Mouse (Mus musculus) mouse trophoblast stem cell (cell line): ENCODE measurements around the gene Dbp.

Experiments
- in situ Hi-C, 2 experiments: fragments of 300-500 bp; cut with MseI, MboI; formaldehyde crosslinking; loops; 2 replicates in 1 of 2; 3 replicates in 1 of 2; pipeline ENCODE4 v1.15.1; 2025

Gene Dbp

DNA sequence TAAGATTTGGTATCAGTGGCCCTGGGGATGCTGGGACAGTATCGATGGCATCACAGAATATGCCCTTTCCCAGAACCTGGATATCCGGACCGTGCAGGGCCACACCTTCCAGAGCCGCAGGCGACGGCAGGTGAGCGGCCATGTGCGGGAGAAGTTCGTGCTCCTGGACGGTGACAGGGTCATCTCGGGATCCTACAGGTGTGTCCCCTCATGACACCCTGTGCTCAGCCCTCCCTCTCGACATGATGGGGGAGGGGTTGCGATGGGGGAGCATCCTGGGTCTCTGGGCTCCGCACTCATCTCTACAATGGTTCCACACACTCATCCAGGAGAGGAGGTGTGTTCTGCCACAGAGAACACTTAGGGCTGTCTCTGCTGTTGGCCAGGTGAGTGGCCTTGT, 18.9 kb downstream of the Dbp start:
- in situ Hi-C loops, result no loop called here

- in situ Hi-C loops, result no loop called here
Measured at GRCm38 (mm10) chr7:45725151-45725550, 20.3 kb downstream of the Dbp start.

- in situ Hi-C loops, result no loop called here
Measured at GRCm38 (mm10) chr7:45725713-45726112, 20.8 kb downstream of the Dbp start, which contains the start of gene Spaca4. Spaca4 (minus strand) TSS chr7:45725813.

DNA sequence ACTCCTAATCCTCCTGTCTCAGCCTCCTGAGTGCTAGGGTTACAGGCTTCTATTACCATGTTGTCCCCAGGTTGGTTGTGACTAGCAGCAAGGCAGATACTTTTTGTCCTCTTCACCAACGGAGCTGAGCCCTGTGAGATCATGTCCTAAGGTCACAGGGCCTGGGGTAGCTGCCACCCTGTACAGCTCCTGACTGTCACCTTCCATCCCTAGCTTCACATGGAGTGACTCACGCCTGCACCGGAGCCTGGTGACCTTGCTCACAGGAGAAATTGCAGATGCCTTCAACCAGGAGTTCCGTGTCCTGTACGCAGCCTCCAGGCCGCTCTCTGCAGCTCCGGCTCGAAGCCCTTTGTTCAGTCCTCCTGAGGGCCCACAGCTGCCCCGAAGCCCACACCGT, 21.5 kb downstream of the Dbp start:
- in situ Hi-C loops, result no loop called here

GRCm38 (mm10) chr7:45727625-45728024, 22.7 kb downstream of the Dbp start:
- in situ Hi-C loops, result no loop called here

GRCm38 (mm10) chr7:45730727-45731431, 26.0 kb downstream of the Dbp start:
- in situ Hi-C loops, result loop anchor here in 1 of 2 experiments (10.0 kb wide), 1 partner anchor 204 kb away; no protein-coding TSS in a partner anchor

- in situ Hi-C loops, result loop anchor here in 1 of 2 experiments (10.0 kb wide), 1 partner anchor 201 kb away; no protein-coding TSS in a partner anchor
Measured at GRCm38 (mm10) chr7:45733477-45733876, 28.6 kb downstream of the Dbp start.

DNA sequence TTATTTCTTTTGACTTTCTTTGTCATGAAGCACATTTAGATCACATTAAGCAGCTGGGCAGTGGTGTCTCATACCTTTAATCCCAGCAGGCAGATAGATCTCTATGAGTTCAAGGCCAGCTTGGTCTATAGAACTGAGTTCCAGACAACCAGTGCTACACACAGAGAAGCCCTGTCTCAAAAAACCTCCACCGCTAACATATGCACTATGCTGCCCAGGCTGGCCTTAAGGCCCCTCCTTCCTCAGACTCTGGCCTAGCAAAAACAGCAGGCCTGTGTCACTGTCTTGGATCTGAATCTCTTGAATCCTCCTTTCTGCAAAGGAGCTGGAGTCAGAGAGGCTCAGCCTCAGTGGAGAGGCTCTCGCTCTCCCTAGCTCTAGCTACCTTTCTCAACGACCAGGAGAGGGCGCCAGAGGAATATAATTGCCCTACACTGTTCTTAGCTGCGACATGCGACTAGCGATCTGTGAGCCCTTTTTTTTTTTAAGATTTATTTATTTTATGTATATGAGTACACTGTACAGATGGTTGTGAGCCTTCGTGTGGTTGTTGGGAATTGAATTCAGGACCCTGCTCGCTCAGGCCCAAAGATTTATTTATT, 34.4 kb downstream of the Dbp start:
- in situ Hi-C loops, result loop anchor here (5.0 to 10.0 kb wide), 3 partner anchors 63 to 196 kb away; no protein-coding TSS in a partner anchor

DNA sequence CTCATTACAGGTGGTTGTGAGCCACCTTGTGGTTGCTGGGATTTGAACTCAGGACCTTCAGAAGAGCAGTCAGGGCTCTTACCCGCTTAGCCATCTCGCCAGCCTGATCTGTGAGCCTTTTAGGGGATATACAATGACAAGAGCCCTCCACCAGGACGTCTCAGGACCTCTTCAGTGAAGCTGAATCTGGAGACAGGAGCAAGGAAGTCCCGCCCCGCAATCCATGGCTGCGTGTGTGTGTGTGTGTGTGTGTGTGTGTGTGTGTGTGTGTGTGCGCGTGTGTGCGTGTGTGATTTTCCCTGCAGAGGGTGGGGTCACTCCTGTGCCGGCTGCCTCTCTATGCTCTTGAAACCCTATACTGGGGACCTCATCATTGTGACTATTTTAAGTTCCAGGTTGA, 34.9 kb downstream of the Dbp start:
- in situ Hi-C loops, result loop anchor here (5.0 to 10.0 kb wide), 3 partner anchors 62 to 195 kb away; no protein-coding TSS in a partner anchor

DNA sequence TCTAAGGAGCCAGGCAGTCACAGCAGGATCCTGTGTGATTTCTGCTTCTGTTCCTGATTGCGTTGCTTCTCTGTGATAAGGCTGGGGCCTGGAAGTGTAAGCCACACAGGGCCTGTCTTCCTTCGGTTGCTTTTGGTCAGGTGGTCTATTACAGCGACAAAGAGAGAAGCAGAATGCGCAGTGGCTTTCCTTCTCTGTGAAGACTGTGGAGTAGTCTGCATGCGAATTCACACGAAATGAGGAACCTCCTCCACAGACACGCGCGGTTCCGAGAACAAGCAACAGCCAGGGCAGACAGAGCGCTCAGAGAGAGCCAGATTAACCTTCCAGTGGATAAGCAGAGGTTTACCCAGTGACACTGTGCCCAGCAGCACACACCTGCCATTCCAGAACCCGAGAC, 36.4 kb downstream of the Dbp start:
- in situ Hi-C loops, result no loop called here

DNA sequence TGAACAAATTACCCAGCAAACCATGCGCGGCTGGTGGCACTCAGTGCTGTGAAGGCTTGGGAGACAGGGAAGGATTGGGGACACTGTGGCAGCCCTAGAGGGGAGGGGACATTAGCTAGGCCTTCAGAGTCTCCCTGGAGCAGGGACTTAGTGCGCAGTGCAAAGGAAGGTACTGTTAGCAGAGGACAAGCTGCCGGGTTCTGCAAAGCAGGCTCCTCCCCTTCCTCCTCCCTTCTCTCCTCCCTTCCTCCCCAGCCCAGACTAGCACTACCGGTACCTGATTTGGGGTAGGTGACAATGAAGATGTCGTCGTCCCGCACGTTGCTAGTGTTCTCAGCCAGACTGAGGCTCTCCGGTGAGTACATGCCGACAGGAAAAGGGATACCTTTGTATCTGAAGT, 36.9 kb downstream of the Dbp start:
- in situ Hi-C loops, result no loop called here

DNA sequence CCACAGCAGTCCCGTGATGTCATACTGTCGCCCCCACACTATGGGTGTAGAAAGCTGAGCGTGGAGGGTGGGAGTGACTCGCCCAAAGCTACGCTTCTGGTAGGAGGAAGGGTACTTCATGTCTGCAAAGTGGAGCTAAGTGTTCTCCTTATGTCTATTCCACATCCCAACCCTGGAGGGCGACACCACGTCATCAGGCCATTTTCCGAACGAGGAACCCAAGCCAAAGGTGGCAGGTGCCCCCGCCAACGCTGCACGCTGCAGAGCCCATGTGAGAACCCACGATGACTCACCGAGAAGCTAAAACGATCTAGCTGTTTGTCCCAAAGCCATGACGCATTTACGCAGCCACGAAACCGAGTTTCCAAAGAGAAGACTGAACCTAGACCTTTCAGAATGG, 37.5 kb downstream of the Dbp start:
- in situ Hi-C loops, result no loop called here

GRCm38 (mm10) chr7:45744387-45744786, 39.5 kb downstream of the Dbp start:
- in situ Hi-C loops, result no loop called here

DNA sequence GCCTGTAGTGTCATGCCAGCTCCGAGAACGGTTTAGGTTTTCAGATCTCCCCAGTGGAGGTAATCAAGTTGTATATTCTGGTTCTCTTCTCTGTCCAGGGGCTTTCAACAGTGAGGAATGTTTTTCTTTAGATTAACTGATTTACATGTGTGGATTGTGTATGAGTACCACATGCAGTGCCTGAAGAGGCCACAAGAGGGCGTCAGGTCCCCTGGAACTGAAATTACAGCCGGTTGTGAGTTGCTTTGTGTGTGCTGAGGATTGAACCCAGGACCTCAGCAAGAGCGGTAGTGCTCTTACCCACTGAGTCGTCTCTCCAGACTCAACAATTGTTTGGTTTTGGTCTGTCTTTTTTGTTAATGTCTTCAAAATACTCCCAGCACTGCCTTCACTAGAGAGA, 41.6 kb downstream of the Dbp start:
- in situ Hi-C loops, result no loop called here

DNA sequence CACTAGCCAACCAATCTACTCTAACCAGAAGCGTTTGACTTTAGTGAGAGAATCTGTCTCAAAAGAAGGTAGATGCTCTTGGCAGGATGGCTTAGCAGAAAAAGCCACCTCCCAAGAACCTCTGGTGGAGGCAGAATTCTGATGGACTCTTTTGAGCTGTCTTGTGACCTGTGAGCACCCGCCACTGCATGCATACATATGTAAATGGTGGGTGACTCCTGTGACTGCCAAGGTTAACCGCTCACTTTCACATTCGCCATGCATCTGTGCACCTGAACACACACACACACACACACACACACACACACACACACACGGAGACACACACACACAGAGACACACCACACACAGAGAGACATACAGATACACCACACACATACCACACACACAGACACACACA, 42.6 kb downstream of the Dbp start:
- in situ Hi-C loops, result no loop called here

DNA sequence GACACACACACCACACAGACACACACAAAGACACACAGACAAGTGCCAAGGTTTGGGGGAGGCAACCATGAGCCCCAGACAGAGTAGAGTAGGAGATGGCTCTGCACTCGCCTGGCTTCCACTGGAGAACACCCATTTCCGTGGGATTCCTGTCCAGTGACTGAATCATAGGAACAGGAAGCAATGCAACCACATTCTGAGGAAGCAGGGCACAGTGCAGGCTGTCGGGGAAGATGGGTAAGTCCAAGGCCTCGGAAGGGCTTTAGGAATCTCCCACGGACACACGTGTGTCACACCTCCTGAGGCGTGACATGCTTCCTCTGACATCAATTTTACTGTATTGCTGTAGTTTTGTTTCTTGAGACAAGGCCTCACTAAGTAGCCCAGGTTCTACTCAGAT, 43.2 kb downstream of the Dbp start:
- in situ Hi-C loops, result no loop called here

DNA sequence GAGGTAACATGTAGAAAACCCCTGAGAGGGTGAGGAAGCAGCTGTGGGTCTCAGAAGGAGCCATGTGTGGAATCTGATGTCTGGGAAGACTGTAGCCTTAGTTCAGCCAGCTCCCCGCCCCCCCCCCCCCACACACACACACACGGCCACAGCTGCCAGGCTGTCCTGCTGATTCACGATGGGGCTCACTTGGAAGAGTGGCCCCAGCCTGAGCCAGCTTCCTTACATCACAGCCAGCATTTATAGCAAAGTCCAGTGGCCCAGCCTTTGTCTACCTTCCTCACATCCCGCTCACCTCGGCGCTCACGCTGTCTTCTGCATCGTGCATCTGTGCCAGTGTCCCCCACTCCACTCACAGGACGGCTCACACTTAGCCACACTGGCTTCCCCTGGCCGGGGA, 44.5 kb downstream of the Dbp start:
- in situ Hi-C loops, result no loop called here

- in situ Hi-C loops, result no loop called here
Measured at GRCm38 (mm10) chr7:45750162-45750561, 45.3 kb downstream of the Dbp start.

DNA sequence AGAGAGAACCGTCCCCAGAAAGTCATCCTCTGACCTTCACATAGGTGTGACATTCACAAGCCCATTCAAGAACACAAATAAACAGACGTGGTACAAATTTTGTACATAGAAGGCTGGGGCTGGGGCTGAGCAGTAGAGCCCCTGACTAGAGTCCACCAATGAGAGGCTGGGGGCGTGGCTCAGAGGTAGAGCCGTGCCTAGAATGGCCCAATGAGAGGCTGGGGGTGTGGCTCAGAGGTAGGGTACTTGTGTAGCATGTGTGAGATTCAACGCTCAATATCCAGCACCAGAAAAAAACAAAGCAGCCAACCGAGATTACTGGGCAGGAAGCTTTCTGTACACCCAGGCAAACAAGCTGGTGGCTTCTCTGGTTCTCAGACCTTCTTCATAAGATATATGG, 50.8 kb downstream of the Dbp start:
- in situ Hi-C loops, result no loop called here

DNA sequence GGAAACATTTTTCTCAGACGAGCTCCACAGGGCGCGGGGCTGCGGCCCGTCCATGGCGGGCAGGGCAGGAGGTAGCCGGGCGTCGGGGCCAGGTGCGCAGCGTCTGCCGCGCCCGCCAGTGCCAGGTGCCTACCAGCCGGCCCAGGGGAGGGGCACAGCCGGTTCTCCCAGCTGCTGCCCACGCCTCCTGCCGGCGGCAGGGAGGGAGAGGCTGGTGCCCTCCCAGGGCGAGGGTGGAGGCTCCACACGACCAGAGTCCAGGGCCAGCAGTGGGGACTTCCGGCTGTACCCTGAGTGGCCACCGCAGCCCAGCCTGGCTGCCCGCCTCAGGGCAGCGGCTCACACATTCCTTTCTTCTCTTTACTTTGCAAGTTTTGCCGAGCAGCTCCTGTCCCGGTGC, 54.5 kb downstream of the Dbp start:
- in situ Hi-C loops, result no loop called here
